Mouse (Mus musculus) 3T3-L1 (cell line): ENCODE data around the gene Cacnb2.
A peak's percentile ranks its signal among the peaks of the same experiment; 100 is the strongest.
"Not testable (repeated sequence)": the region's sequence is repeated elsewhere in the genome, so short reads cannot be mapped to it uniquely, and the experiment has no call there.

Experiments
- DNase-seq: peaks from one replicate; pipeline ENCODE4 v3.0.0-alpha.2; 2015; ENCODE audit warnings: low read depth, low spot score

Gene Cacnb2

GRCm38 (mm10) chr2:14657205-14657844 lies 54.4 kb downstream of the Cacnb2 start:
- no peak for DNase-seq

- DNase-seq = no peak
Observed at GRCm38 (mm10) chr2:14665213-14665612, 62.3 kb downstream of the Cacnb2 start.

DNA sequence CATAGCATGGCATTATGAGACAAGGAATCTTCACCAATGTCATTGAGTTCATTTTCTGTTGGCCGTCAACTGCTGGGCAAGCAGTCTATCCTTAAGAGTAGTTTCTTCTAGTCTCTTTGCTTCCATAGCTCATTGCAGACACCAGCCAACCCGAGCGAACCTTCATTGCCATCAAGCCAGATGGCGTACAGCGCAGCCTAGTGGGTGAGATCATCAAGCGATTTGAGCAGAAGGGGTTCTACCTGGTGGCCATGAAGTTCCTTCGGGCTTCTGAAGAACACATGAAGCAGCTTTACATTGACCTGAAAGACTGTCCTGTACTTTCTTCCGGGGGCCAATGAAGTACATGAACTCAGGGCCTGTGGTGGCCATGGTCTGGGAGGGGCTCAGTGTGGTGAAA lies 69.2 kb downstream of the Cacnb2 start:
- DNase-seq = no peak

DNA sequence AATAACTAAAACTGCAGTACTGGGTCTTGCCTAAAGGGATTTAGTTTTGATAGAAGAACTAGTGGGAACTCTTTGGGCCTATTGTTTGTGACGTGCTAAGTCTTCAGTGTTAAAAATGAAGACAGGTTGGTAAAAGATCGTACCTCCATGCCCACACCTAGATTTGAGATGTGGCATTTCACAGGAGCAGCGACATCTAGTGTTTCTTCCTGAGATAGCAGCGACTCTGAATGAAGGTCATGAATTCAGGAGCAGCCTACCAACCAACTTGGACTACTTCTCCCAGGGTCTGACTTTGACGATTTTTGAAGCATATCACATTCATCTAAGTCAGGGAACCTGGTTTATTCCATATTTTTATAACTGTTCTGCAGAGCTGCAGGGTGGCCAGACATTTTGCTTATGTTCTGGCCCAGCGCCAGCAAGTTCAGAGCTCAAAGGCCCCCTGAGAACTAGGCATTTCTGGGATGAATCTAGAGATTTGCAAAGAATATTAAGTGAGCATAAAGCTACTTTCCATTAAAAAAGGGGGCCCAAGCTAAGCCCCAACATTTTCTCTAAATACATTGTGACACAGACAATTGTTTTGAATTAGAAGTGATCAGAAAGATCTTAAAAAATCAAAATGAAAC lies 74.1 kb downstream of the Cacnb2 start:
- DNase-seq = peak; percentile 82

DNA sequence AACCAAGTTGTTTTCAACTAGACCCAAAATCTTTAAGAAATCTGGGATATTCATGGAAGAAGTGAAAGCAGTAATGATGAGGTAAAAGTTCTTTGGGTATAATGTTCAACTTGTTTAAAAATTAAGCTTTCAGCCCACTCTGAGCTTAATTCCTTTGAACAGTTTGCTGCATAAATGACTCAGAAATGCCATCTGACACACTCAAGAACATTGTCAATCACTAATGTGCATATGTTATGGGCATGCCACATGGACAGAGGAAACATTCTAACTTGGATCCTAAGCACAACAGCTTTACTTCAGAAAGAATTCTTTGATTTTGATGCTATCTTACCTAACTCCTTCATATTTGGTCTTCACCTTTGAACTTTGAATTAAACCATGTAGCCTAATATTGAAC lies 81.3 kb downstream of the Cacnb2 start:
- no peak for DNase-seq

DNA sequence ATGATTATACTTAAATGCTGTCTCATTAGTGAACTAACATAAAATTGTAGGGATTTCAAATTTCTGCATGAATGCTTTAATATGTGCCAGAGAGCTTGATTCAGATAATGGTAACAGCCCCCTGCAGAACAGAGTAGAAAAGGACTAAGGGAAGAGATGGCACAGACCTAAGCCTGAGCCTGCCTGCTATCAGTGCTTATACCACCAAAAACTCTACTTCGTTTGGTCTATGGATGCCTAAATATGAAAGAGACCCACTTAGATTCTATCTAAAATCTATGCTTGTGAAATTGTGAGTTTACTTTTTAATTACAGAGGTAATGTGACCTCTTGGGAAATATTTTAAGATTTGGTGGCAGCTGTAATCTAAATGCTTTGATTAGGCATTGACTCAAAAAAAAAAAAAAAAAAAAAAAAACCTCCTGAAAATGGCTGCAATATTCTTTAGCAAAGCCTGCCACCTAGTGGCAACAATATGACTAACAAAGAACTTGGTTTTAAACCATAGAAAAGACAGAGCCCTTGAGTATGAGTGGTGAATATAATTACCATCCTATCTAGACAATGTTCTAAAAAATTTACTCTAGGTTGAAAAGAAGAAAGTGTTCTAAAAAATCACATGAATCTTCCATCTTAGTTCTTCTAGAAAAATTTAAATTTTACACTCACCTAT lies 100.2 kb downstream of the Cacnb2 start:
- peak; percentile 72 for DNase-seq

GRCm38 (mm10) chr2:14703676-14704075 lies 100.8 kb downstream of the Cacnb2 start:
- no peak for DNase-seq

DNA sequence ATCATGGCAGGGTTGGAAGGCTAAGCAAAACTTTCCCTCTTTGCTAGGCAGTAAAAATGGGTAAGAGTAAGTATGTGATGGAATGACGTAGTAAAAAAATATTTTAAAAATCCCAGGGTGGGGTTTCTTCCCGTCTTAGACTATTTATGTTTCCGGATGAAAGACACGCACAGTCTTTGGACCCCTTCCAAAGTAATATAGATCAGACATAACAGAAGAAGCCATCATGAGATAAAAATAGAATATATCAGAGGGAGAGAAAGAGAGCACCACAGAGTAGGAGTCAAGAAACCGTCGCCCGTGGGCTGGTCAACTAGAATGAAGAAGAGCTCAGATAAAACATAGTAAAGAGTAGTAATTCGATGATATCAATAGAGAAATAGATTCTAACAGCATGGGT lies 107.4 kb downstream of the Cacnb2 start:
- DNase-seq = no peak

DNA sequence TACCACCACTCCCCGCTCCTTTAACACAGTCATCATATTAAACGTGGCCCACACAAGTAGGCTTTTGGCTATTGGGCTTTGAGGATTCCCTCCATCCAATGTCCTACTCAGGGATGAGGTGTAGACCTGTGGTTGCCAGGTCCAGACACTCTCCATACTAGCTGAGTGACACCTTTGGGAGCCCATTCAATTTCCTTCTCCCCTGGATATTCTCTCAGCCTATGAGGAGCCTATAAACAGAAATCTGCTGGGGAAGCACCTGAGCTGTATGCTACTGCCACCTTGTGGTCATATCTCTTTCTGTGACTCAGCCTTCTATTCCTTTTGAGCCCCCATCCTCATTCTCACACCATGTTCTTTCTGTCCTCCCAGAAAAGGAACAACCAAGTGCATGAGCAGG lies 108.9 kb downstream of the Cacnb2 start:
- peak; percentile 65 for DNase-seq

- no peak for DNase-seq
Observed at GRCm38 (mm10) chr2:14713049-14713448, 110.2 kb downstream of the Cacnb2 start.

DNA sequence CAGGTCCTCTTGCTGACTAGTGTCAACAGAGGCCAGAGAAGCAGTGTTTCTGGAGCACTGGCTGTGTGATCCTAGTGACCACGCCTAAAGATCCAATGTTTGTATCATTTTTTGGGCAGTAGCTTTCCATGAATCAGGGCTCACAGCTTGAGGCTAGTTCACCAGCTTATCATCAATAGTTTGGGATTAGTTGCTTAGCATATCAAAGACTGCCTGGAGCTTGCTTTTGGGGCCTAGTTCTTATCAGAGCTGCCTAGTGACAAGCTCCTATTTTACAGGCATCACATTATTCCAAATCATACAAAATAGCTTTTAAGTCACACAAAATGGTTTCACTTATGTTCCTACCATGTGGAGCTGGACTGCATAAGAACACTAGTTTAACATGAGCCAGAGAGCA lies 113.8 kb downstream of the Cacnb2 start:
- DNase-seq = no peak

GRCm38 (mm10) chr2:14719119-14719718 lies 116.3 kb downstream of the Cacnb2 start:
- DNase-seq = no peak

DNA sequence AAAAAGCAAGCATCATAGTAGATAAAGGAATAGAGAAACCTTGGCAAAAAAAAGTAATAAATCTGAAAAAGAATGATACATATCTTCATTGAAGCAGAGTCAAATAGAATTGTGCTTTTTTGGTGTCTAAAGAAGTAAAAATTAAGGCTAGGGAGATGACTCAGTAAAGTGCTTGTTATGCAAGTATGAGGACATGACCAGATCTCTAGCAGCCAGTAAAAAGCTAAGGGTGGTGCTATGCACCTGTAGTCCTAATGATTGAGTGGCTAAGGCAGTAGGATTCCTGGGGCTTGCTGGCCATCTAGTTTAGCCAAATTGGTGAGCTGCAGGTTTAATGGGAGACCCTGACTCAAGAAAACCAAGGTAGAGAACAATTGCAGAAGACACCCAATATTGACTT lies 122.5 kb downstream of the Cacnb2 start:
- no peak for DNase-seq

GRCm38 (mm10) chr2:14726601-14727000 lies 123.7 kb downstream of the Cacnb2 start:
- DNase-seq = not testable (repeated sequence)

- DNase-seq = no peak
Observed at GRCm38 (mm10) chr2:14738927-14739326, 136.0 kb downstream of the Cacnb2 start.

DNA sequence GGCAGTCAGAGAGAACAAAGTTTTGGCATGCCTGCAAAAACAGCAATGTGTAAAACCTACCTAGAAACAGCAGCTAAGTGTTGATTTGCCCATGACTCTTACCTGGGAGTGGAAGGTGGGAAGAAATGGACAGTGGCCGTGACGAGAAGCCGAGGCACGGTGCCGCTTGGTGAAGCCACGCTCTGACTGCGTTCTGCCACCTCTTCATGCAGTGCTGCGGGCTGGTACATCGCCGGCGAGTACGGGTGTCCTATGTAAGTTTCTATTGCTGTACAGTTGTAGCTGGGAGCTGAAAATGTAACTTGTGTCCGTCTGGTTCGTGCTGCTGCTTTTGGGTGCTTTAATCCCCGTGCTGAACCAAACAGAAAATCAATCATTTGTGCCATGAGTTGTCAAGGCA lies 136.6 kb downstream of the Cacnb2 start:
- no peak for DNase-seq

GRCm38 (mm10) chr2:14740359-14740758 lies 137.5 kb downstream of the Cacnb2 start:
- no peak for DNase-seq

DNA sequence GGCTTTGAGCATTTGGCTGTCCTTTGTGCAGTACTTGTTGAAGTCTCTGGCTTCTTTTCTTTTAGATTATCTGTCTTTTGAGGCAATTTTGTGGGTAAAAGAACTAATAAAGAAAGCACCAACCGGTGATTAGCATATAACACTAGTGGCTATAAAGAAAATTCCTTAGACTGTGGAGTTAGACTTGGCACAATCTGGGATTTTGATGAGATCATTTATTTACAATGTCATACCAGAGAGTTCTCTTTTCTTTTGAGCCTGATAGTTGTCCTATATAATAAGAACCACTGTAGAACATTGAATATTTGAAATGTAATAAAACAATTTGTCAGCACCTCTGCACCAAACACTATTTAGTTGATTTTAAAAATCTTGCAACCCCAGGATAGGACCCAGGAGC lies 141.9 kb downstream of the Cacnb2 start:
- peak; percentile 61 for DNase-seq

GRCm38 (mm10) chr2:14762846-14763245 lies 160.0 kb downstream of the Cacnb2 start:
- no peak for DNase-seq

DNA sequence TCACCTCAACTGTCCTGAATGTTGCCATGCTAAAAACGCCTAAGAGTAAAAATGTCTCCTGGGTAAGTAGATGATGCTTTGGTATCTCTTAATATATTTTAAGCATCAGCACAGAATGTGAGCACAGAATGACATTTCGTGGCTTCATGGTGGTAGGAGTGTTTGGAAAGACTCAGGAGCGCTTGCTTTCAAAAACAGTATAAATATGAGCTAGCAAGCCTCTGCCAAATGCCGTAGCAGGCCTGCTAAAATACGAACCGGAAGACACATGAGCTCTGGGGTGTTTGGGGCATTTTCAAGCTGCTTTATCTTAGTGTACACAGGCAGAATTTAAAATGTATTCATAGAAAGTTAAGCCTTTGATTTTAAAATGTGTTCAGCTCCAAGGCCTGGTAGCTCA lies 161.0 kb downstream of the Cacnb2 start:
- DNase-seq = no peak

GRCm38 (mm10) chr2:14769448-14769847 lies 166.6 kb downstream of the Cacnb2 start:
- peak; percentile 70 for DNase-seq

DNA sequence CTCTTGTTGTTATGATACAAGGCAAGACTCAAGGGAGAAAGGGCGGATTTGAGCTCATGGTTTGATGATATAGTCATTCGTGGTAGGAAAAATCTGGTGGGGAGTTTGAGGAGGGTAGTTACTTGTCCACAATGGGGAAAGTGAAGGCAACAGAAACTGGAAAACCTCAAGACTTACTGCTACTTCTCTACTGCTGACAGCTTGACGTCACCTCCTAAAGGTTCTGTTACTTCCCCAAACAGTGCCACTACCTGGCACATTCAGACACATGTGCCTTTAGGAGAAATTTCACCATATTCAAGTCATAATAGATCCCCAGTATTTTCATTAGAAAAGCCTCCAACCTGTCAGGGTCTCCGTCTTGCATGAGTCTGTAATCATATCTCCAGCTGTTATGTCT lies 167.7 kb downstream of the Cacnb2 start:
- DNase-seq = no peak

- DNase-seq = no peak
Observed at GRCm38 (mm10) chr2:14774375-14774774, 171.5 kb downstream of the Cacnb2 start.
